Mouse (Mus musculus) cerebellum, postnatal 14 days (tissue): Measurements from ENCODE around the gene Kdm7a.

Experiments
- DNase-seq, 2 experiments: peaks; one replicate each; pipeline ENCODE4 v3.0.0; 2021; ENCODE audit warnings: mixed read lengths in 2 of 2

Kdm7a gene

DNA sequence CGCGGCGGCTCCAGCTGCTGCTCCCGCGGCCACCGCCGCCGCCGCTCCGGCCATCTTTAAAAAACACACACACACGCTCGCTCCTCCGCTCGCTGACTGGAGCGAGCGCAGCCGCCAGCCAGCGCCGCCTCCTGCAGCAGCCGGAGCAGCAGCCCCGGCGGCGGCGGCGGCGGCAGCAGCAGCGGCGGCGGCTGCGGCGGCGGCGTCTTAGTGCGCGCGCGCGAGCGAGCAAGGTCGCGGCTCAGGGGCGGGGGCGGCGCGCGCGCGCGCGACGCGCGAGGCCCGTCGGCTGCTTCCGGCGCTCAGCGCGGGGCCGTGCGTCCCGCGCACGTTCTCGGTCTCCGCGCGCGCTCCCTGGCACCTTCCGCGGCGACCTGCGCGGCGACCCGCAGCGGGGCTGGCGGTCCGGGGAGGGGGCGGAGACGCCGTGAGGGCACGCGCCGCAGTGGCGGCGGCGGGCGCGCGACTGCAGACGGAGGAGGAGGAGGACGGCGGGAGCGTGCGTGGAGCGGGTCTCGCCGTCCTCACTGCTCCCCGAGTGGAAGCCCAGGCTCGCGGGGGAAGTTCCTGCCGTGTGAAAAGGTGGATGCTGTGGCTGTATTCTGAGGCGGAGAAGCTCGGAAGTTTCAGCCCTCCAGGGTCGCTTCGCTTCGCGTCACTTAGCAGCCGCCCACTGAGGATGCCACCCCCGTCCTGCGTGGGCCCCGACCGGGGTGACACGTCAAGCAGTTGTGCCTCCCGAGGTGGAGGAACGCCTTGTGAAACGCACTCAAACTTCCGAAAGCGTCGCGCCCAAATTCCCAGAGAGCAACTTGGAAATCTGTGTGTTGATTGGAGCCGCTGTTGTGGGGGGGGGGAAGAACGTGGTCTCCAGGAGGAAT is at the start of gene Kdm7a:
Gene Kdm7a, minus strand, starts transcription at position 209 of the 881 bp plus-strand sequence.
- peak; percentile 90 to 94 for DNase-seq

- DNase-seq, result no peak
Observed at GRCm38 (mm10) chr6:39255271-39255670, 48.7 kb upstream of the Kdm7a start.

DNA sequence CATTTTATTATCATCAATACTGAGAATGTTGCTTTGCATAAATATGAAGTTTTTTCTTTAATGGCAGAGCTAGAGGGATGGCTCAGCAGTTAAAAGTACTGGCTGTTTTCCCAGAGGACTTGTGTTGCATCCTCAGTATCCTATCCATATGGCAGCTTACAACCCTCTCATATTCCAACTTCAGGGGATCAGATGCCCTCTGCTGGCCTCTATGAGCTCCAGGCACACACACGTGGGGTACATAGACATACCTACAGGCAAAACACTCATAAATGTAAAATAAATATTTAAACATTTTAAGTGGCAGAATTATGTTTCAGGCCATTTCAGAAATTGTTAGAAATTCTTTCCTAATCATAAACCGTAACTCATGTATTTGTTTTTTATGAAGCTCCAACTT is 43.5 kb upstream of the Kdm7a start:
- no peak for DNase-seq

- no peak for DNase-seq
Observed at GRCm38 (mm10) chr6:39249176-39249770, 42.7 kb upstream of the Kdm7a start.

DNA sequence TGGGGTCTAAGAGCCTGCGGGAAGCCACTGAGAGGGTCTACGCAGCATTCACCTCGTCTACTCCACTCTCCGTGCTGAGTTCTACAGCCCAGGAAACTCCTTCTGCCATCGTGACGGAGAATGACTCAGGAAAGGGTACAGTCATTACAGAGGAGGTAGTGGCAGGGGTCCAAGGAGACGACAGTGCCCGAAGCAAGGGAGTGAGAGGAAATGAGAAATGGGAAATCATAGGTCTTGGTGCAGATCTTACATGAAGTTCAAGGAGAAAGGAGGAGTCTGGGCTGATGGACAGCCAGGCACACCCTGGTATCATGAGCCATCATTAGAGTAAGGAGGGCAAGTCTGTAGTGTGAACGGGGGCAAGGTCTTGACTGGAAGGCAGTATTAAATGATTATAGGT is 37.5 kb upstream of the Kdm7a start:
- peak in 1 of 2 experiments; percentile 38 for DNase-seq

GRCm38 (mm10) chr6:39243511-39243961 is 36.9 kb upstream of the Kdm7a start:
- DNase-seq, result no peak

- DNase-seq, result peak; percentile 93 to 94
Observed at GRCm38 (mm10) chr6:39242718-39243471, 36.3 kb upstream of the Kdm7a start.

DNA sequence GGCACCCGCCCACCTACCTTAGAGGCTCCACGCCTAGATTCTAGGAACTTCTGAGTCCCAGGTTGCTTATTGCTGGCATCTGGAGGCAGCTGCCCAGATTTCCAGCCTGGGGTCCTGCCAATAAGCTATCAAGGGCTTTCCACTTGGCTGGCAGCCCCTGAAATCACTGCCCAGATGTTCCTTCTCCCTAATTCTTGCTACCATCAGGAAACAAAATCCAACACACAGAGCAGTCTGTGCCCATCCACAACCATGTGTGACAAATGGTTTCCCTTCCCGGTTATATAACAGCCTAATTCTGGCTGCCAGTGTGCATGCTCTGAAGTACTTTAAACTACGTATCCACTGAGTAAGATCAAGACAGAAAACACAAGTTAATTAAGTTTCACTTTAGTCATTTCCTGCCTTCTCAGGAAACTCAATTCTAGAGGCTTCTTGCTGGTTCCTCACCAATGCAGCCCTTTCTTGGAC is 34.9 kb upstream of the Kdm7a start:
- peak in 1 of 2 experiments; percentile 18 for DNase-seq

DNA sequence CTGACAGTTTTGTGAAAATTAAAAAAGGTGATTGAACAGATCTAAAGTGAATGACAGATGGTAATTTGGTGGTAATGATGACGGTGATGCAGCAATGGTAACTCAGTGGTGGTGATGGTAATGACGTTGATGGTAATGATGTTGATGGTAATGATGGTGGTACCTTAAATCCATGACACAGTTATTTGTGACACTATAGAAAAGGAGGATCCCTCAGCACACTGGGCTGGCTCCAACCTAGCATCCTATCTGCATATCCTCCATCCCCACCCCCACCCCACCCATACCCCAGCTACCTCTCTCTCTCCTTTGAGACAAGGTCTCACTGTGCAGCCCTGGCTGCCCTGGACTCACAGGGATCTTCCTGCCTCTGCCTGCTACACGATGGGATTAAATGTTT is 34.4 kb upstream of the Kdm7a start:
- DNase-seq, result no peak

DNA sequence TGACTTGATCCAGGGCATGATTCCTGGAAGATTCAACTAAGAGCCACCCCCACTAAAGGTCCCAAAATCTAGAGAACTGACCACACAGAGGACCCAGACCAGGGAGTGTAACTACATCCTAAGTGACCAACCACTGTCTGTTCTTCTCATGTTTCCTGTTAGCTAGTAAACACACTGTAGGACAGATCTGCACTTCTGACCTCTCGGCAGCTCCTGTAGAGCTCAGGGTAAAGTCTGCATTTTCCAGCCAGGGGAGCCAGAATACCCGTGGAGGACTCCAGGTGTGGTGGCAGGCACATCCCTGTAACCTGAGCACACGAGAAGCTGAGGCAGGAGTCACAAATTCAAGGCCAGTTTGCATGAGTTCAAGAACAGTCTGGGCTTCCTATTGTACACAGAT is 31.3 kb upstream of the Kdm7a start:
- no peak for DNase-seq

DNA sequence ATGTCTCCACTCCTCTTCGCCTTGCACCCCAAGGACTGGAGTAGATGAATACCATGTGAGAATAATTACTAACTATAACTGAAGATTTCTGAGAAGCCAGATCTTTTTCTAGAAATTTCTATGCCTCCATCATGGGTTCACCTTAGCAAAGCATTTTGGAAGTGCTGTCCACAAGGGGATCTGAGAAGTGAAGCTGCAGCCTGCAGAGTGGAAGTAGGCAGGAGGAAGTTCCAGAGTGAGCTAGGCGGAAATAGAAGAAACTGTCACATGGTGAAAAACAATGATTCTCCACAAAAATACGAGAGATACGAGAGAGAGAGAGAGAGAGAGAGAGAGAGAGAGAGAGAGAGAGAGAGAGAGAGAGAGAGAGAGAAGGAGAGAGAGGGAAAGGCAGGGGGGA is 26.0 kb upstream of the Kdm7a start:
- no peak for DNase-seq

GRCm38 (mm10) chr6:39230664-39231063 is 24.1 kb upstream of the Kdm7a start:
- DNase-seq, result no peak

DNA sequence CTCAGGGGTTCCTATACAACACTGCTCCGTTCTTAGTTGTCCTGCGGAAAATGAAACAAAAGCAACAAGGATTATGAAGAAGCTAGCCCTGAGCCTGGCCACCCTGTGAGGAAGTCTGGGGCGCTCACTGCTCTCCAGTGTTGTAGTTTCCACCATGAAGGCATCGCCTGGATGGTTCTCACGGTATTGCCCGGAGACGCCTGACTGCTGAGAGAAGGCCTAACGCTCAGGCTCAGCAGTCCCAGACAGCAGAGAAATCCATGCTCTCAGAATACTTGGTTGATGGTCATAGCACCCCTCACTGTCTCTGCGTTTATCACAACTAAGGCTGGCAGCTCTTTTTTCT is 20.0 kb upstream of the Kdm7a start:
- no peak for DNase-seq

GRCm38 (mm10) chr6:39225876-39226609 is 19.5 kb upstream of the Kdm7a start:
- DNase-seq, result peak; percentile 41 to 42

DNA sequence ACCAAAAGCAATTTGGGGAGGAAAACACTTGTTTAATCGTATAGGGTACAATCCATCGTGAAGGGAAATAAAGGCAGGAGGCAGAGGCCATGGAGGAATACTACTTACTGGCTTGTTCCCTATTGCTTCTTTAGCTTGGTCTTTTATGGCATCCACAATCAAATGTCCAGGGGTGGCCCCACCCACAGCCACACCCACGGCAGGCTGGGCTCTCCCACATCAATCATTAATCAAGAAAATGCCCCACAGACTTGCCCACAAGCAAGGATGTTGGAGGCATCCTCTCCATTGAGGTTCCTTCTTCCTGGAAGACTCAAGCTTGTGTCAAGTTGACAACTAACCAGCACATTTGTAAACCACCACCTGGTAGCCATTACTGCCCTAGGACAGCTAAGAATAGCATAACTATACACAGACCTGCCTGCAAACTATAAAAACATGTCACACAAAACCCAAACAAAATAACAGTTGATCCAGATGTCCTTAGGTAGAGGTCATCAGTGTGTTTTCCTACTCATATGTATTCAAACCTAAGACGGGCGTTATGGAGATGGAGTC is 16.8 kb upstream of the Kdm7a start:
- DNase-seq, result no peak

GRCm38 (mm10) chr6:39222487-39222886 is 15.9 kb upstream of the Kdm7a start:
- no peak for DNase-seq

- no peak for DNase-seq
Observed at GRCm38 (mm10) chr6:39217961-39218360, 11.4 kb upstream of the Kdm7a start.

GRCm38 (mm10) chr6:39217138-39217537 is 10.5 kb upstream of the Kdm7a start:
- DNase-seq, result no peak

DNA sequence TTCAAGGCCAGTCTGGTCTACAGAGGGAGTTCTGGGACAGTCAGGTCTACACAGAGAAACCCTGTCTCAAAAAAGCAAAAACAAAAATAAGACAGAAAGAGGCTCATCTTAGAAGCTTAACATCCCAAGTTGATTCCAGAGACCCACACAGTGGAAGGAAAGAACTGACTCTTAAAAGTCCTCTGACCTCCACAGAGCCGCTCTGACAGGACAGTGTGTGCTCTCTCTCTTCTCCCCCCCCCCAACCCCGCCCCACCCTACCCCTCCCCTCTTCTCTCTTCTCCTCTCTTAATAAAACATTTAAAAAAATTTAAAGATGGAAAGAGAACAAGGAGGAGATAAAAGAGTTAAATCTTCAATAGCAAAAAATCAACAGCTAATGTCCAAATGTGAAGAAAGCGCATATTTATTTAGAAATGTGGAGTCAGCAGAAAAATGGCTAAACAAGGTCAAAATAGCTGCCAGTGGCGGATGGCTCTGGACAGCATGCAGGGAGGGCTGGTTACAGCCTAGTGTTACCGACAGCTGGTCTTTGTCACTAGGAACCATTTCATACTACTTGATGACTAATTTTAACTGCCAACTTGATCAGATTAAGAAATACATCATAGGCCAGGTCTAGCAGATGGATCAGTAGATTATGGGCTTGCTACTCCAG is 8.5 kb upstream of the Kdm7a start:
- no peak for DNase-seq

GRCm38 (mm10) chr6:39209677-39210076 is 3.1 kb upstream of the Kdm7a start:
- DNase-seq, result no peak

GRCm38 (mm10) chr6:39208181-39208580 is 1.6 kb upstream of the Kdm7a start:
- no peak for DNase-seq
